In the genomic region with DNA sequence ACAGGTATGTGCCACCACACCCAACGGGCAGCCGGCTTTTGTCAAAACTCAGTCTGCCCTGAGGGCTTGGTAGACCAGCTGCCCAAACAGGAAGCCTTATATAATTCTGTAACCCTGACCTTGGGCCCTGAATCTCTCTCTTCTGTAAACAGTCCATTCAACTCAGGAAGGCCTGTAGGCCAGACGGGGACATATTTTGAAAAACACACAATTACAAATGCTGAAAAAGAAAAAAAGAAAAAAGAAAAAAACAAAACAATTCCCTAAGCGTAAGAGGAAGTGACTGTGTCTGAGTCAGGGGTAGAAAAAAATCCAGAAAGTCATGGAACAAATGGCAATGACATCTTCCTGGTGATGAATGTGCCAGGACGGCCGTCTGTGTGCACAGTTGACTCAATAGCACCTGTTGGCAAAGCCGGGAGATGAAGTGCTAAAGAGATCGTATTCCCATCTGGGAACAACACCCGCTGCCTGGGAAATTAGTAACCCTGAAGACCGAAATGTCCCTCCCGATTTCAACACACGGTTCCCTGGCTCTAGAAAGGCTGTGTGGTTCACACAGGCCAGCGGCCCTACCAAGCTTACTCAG, we compare ENCODE assay signal across 10 mouse cellular contexts.
DNase-seq lines count a peak whose midpoint lies in the region; TF ChIP-seq lines count a peak whose summit lies in the region.
"Had no signal": no experiment of that assay in that cellular context is flagged by ENCODE, and none has a peak within 500 bp of the region (broad histone marks: within the 10 kb centered on the region; RNA-seq: fewer than 3 reads in every experiment).

No protein-coding gene starts in this region.

- no peaks in the 10 kb centered on the region for H3K36me3 ChIP-seq in heart, adult 2 months (ENCODE audit: control insufficient read depth, insufficient read depth, low read length)
- H3K36me3 ChIP-seq in heart, embryonic 10.5 days: no peaks in the 10 kb centered on the region
- no peaks in the 10 kb centered on the region for H3K36me3 ChIP-seq in thymus, adult 2 months (ENCODE audit: control insufficient read depth, insufficient read depth, low read length)
- H3K36me3 ChIP-seq: G1E; hindbrain, embryonic 13.5 days had no signal

- no peaks in the 10 kb centered on the region for H3K79me2 ChIP-seq in heart, adult 2 months (replicated peaks; ENCODE audit: control insufficient read depth, insufficient read depth, low read length)

- intact Hi-C loops in heart, adult 2 months (cut with DNase I): loop anchor here (2.0 kb wide), 1 partner anchor 15 kb away; no protein-coding TSS in a partner anchor
- intact Hi-C loops in left cerebral cortex, postnatal 36 days (cut with DNase I): loop anchor here (5.0 kb wide), 1 partner anchor 214 kb away; no protein-coding TSS in a partner anchor

- no peak for TF ChIP-seq CTCF in heart, adult 2 months (IDR thresholded peaks at IDR 0.05)
- TF ChIP-seq CTCF in bone marrow macrophage, adult 2 months (IDR thresholded peaks at IDR 0.05; ENCODE audit: low read depth, low read length): no peak
- TF ChIP-seq CTCF in thymus, adult 2 months (IDR thresholded peaks at IDR 0.05; ENCODE audit: borderline replicate concordance, control insufficient read depth, extremely low read depth, insufficient read depth, low read length, poor library complexity): no peak

- 47% methylated on average over 13 of the region's 13 CpGs for WGBS in heart, adult 2 months
- WGBS in heart, embryonic 10.5 days: 71% methylated on average over 13 of the region's 13 CpGs
- WGBS in thymus, adult 2 months: 92% methylated on average over 13 of the region's 13 CpGs

- TF ChIP-seq EP300 in heart, adult 2 months (IDR thresholded peaks at IDR 0.05; ENCODE audit: insufficient read depth, low read depth, low read length): no peak

- H3K4me1 ChIP-seq in heart, adult 2 months (ENCODE audit: control insufficient read depth, insufficient read depth, low read length): peaks cover 11% of the 10 kb centered on the region
- H3K4me1 ChIP-seq in heart, embryonic 10.5 days: peaks cover 19% of the 10 kb centered on the region
- H3K4me1 ChIP-seq in bone marrow macrophage, adult 2 months (ENCODE audit: control insufficient read depth, insufficient read depth, low read length): peaks cover 48% of the 10 kb centered on the region
- peaks cover 9% of the 10 kb centered on the region for H3K4me1 ChIP-seq in thymus, adult 2 months (replicated peaks; ENCODE audit: control insufficient read depth, insufficient read depth, low read length)

- H3K27ac ChIP-seq in heart, adult 2 months: peak overlapping the region; percentile 34
- no peak overlapping the region for H3K27ac ChIP-seq in heart, embryonic 10.5 days
- H3K27ac ChIP-seq in bone marrow macrophage, adult 2 months (ENCODE audit: insufficient read depth, low read depth, low read length): peak overlapping the region; percentile 24
- H3K27ac ChIP-seq in thymus, adult 2 months (ENCODE audit: control insufficient read depth, insufficient read depth, low read length): no peak overlapping the region
- H3K27ac ChIP-seq: hindbrain, embryonic 13.5 days had no signal

- H3K27me3 ChIP-seq in heart, adult 2 months (ENCODE audit: control insufficient read depth, insufficient read depth, low read length): no peaks in the 10 kb centered on the region
- peaks cover 9% of the 10 kb centered on the region; the same call in 1 of the 2 replicates for H3K27me3 ChIP-seq in heart, embryonic 10.5 days (ENCODE audit: insufficient read depth, poor library complexity, severe bottlenecking)
- H3K27me3 ChIP-seq in thymus, adult 2 months (ENCODE audit: control insufficient read depth, insufficient read depth, low read length): no peaks in the 10 kb centered on the region

- no peaks in the 10 kb centered on the region for H3K9me3 ChIP-seq in heart, embryonic 10.5 days
- H3K9me3 ChIP-seq: hindbrain, embryonic 13.5 days had no signal

- DNase-seq in heart, adult 2 months: no peak
- no peak for DNase-seq in heart, embryonic 10.5 days (ENCODE audit: low spot score)
- DNase-seq in 416B (ENCODE audit: low read depth): peak; percentile 63
- DNase-seq in kidney, postnatal 4 days: peak; percentile 25 to 39
- no peak for DNase-seq in thymus, adult 2 months
- DNase-seq in left cerebral cortex, postnatal 36 days (ENCODE audit: low spot score in 2 of 2): no peak
- no peak for DNase-seq in spleen, adult 18-20 months

- TF ChIP-seq POLR2A in heart, adult 2 months (IDR thresholded peaks at IDR 0.05; ENCODE audit: insufficient read depth, low read depth, low read length): no peak
- TF ChIP-seq POLR2A in bone marrow macrophage, adult 2 months (IDR thresholded peaks at IDR 0.05; ENCODE audit: borderline replicate concordance, low read depth, low read length): no peak
- no peak for TF ChIP-seq POLR2A in thymus, adult 2 months (IDR thresholded peaks at IDR 0.05; ENCODE audit: control insufficient read depth, extremely low read depth, insufficient read depth, low read length, poor library complexity)

- no peak overlapping the region for H3K4me3 ChIP-seq in heart, adult 2 months
- H3K4me3 ChIP-seq in heart, embryonic 10.5 days: no peak overlapping the region
- no peak overlapping the region for H3K4me3 ChIP-seq in bone marrow macrophage, adult 2 months (ENCODE audit: insufficient read depth, low read length)
- H3K4me3 ChIP-seq in thymus, adult 2 months (ENCODE audit: control insufficient read depth, insufficient read depth, low read length): no peak overlapping the region
- H3K4me3 ChIP-seq: hindbrain, embryonic 13.5 days had no signal

- H3K9ac ChIP-seq in heart, adult 2 months (ENCODE audit: low read depth, low read length): no peak overlapping the region
- H3K9ac ChIP-seq: hindbrain, embryonic 13.5 days had no signal

Comparison
In these comparisons a context has a peak if more than half of its experiments do, and no peak if none do; other contexts are left out.
1. H3K27ac ChIP-seq: peak in heart, adult 2 months (single experiment) and bone marrow macrophage, adult 2 months (single experiment); none in heart, embryonic 10.5 days (single experiment) and thymus, adult 2 months (single experiment).
2. DNase-seq: peak in 416B (single experiment) and kidney, postnatal 4 days (2 of 2); none in heart, adult 2 months (0 of 2), heart, embryonic 10.5 days (single experiment), thymus, adult 2 months (single experiment), left cerebral cortex, postnatal 36 days (0 of 2) and spleen, adult 18-20 months (0 of 2).